29 mouse cellular contexts compared by ENCODE assay signal in the genomic region with DNA sequence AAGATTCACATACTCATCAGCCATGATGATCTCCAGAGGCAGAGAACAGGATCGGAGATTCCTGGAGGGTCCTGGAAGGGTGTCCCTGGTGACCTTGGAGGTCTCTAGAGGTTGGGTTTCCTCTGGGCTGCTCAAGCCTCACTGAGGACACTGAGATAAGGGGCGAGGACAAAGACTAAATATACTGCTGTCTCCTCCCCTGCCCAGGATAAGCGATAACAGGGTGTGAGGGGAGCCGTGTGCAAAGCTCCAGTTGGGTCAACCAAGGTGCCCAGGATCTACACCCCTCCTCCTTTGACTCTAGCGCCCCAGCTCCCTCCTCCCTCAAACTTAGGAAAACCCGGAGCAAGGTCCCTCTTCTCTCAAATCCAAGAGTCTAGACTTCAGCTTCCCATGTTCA. TPM values are rescaled to one million over a fixed set of nuclear protein-coding genes. Genes with fewer than 3 reads are reported as not detected.
A peak's percentile ranks its signal among the peaks of the same experiment; 100 is the strongest.
DNase-seq lines count a peak whose midpoint lies in the region; ATAC-seq lines count a peak whose summit lies in the region.
"Had no signal": no experiment of that assay in that cellular context is flagged by ENCODE, and none has a peak within 500 bp of the region (broad histone marks: within the 10 kb centered on the region; RNA-seq: fewer than 3 reads in every experiment).

No protein-coding gene starts in this region.

- H3K36me3 ChIP-seq in heart, embryonic 14.5 days (ENCODE audit: control insufficient read depth, insufficient read depth, low read length), result peaks cover 33% of the 10 kb centered on the region
- H3K36me3 ChIP-seq: forebrain, embryonic 15.5 days; limb, embryonic 12.5 days; midbrain, embryonic 10.5 days; stomach, embryonic 15.5 days had no signal

- peak; percentile 54 for DNase-seq in ovary, adult 18-20 months (ENCODE audit: low spot score)
- DNase-seq in ovary, postnatal 36 days (ENCODE audit: low spot score), result no peak
- peak; percentile 62 for DNase-seq in heart, adult 8-10 months (ENCODE audit: low spot score)
- peak; percentile 71 for DNase-seq in heart, postnatal 4 days
- no peak for DNase-seq in kidney, postnatal 25 days
- DNase-seq in kidney, postnatal 10 days, result no peak
- no peak for DNase-seq in gastrocnemius, postnatal 10 days
- DNase-seq: adrenal gland, adult 8-10 months; B cell, adult 2 months; cerebellum, adult 18-20 months; cerebellum, postnatal 14 days; embryo, embryonic 11 days; kidney, adult 18-20 months; kidney, postnatal 14 days; layer of hippocampus, postnatal 36 days had no signal

- H3K27ac ChIP-seq in heart, embryonic 14.5 days (replicated peaks in 1 of 2; ENCODE audit: control insufficient read depth in 1 of 2, insufficient read depth in 1 of 2, low read depth in 2 of 2, low read length in 2 of 2), result peak overlapping the region; percentile 97 to 99
- H3K27ac ChIP-seq: forebrain, embryonic 15.5 days; hindbrain, embryonic 14.5 days; layer of hippocampus, adult 2 months; limb, embryonic 12.5 days; liver, embryonic 14.5 days; macrophage; stomach, embryonic 15.5 days had no signal

- peak overlapping the region; percentile 69 to 70 for H3K4me3 ChIP-seq in heart, embryonic 14.5 days (ENCODE audit: control insufficient read depth in 1 of 2, insufficient read depth in 1 of 2, low read depth in 1 of 2, low read length in 2 of 2)
- H3K4me3 ChIP-seq: forebrain, embryonic 15.5 days; layer of hippocampus, adult 2 months; limb, embryonic 12.5 days; midbrain, embryonic 10.5 days; stomach, embryonic 15.5 days had no signal

- ATAC-seq in heart, embryonic 14.5 days (ENCODE audit: insufficient number of reproducible peaks, insufficient read depth, low FRiP score, low read depth), result peak; percentile 76
- ATAC-seq: activated CD4-positive, CD25-positive, alpha-beta regulatory T cell, adult 4 months; forebrain, embryonic 15.5 days; inflammation-experienced regulatory T-cells, adult 6 months had no signal

- WGBS in heart, embryonic 14.5 days, result 17% methylated on average over 6 of the region's 6 CpGs

- H3K4me1 ChIP-seq in heart, embryonic 14.5 days (ENCODE audit: control insufficient read depth in 2 of 2, insufficient read depth in 2 of 2, low read length in 2 of 2), result peaks cover 28 to 35% of the 10 kb centered on the region in 2 experiments

- H3K27me3 ChIP-seq in heart, embryonic 14.5 days (ENCODE audit: control insufficient read depth, insufficient read depth, low read length), result 0 out of 2 replicates have a peak, but pooled peaks cover 3% of the 10 kb centered on the region
- H3K27me3 ChIP-seq: CH12.LX; forebrain, embryonic 15.5 days; stomach, embryonic 15.5 days had no signal

- H3K9me3 ChIP-seq in heart, embryonic 14.5 days (ENCODE audit: control insufficient read depth, low read length), result no peaks in the 10 kb centered on the region
- H3K9me3 ChIP-seq: forebrain, embryonic 15.5 days; limb, embryonic 12.5 days; stomach, embryonic 15.5 days had no signal

- H3K4me2 ChIP-seq in heart, embryonic 14.5 days (ENCODE audit: low read length), result peak overlapping the region; percentile 69
- H3K4me2 ChIP-seq: forebrain, embryonic 15.5 days; hindbrain, embryonic 14.5 days had no signal

- peak overlapping the region; percentile 92 for H3K9ac ChIP-seq in heart, embryonic 14.5 days (ENCODE audit: low read length)
- H3K9ac ChIP-seq: forebrain, embryonic 15.5 days; hindbrain, embryonic 14.5 days; limb, embryonic 12.5 days; liver, embryonic 14.5 days; stomach, embryonic 15.5 days had no signal

RNA-seq across cellular contexts. Expression of a gene that starts 1.7 kb away (rescaled TPM):
- over 10,000 TPM in 3 of 4 experiments, 1,000 to 10,000 TPM in 1; 9,443 to 11,840 (median 11,050) TPM for total RNA-seq in heart, adult 8-10 months (2022)
- polyA plus RNA-seq in heart, embryonic 14.5 days (2014; fragmentation: Nextera tagmentation; extraction: Ambion mirVana), result 2,958 and 3,056 TPM in 2 replicates
- 1,000 to 10,000 TPM; 4,693 to 5,168 TPM for total RNA-seq in heart, postnatal 4 days (2021)
- total RNA-seq in gastrocnemius, postnatal 10 days (2021), result 1 to 10 TPM; 1.4 to 2.3 TPM
- total RNA-seq: left cerebral cortex, postnatal 10 days had no signal

RNA-seq across cellular contexts. Expression of a gene that starts 6.1 kb away (rescaled TPM):
- 10 to 100 TPM; 12.4 to 22.1 (median 19.0) TPM for total RNA-seq in heart, adult 8-10 months (2022)
- polyA plus RNA-seq in heart, embryonic 14.5 days (2014; fragmentation: Nextera tagmentation; extraction: Ambion mirVana), result 479 and 551 TPM in 2 replicates
- total RNA-seq in heart, postnatal 4 days (2021), result 10 to 100 TPM; 48.7 to 59.0 TPM
- total RNA-seq in gastrocnemius, postnatal 10 days (2021), result 100 to 1,000 TPM; 288 to 386 TPM

RNA-seq across cellular contexts. Expression of a gene that starts 10.0 kb away (rescaled TPM):
- total RNA-seq in heart, adult 8-10 months (2022), result 1 to 10 TPM; 2.3 to 3.0 (median 2.6) TPM
- 0.15 and 0.51 TPM in 2 replicates for polyA plus RNA-seq in heart, embryonic 14.5 days (2014; fragmentation: Nextera tagmentation; extraction: Ambion mirVana)
- total RNA-seq in heart, postnatal 4 days (2021), result under 1 TPM; 0.41 to 0.57 TPM
- under 1 TPM; 0.14 to 0.23 TPM for total RNA-seq in gastrocnemius, postnatal 10 days (2021)

RNA-seq across cellular contexts. Expression of a gene that starts 20.8 kb away (rescaled TPM):
- total RNA-seq in heart, adult 8-10 months (2022), result 10 to 100 TPM; 55.6 to 74.8 (median 61.6) TPM
- polyA plus RNA-seq in heart, embryonic 14.5 days (2014; fragmentation: Nextera tagmentation; extraction: Ambion mirVana), result 41.7 and 47.7 TPM in 2 replicates
- total RNA-seq in heart, postnatal 4 days (2021), result 10 to 100 TPM; 89.8 to 92.3 TPM
- 10 to 100 TPM; 37.9 to 52.6 TPM for total RNA-seq in gastrocnemius, postnatal 10 days (2021)

RNA-seq across cellular contexts. Expression of a gene that starts 25.0 kb away (rescaled TPM):
- 1 to 10 TPM in 1 of 4 experiments, under 1 TPM in 3; 0.50 to 1.0 (median 0.83) TPM for total RNA-seq in heart, adult 8-10 months (2022)
- polyA plus RNA-seq in heart, embryonic 14.5 days (2014; fragmentation: Nextera tagmentation; extraction: Ambion mirVana), result 0.55 and 0.78 TPM in 2 replicates
- 1 to 10 TPM; 1.1 to 1.5 TPM for total RNA-seq in heart, postnatal 4 days (2021)
- total RNA-seq in gastrocnemius, postnatal 10 days (2021), result under 1 TPM; 0.16 to 0.25 TPM
- total RNA-seq: granulocyte monocyte progenitor cell, adult 5-6 weeks had no signal
- polyA plus RNA-seq: activated CD4-positive, CD25-positive, alpha-beta regulatory T cell, adult 4 months; macrophage had no signal

Comparison
In these comparisons a context has a peak if more than half of its experiments do, and no peak if none do; other contexts are left out.
1. DNase-seq: peak in ovary, adult 18-20 months (single experiment), heart, adult 8-10 months (single experiment) and heart, postnatal 4 days (single experiment); none in ovary, postnatal 36 days (single experiment), kidney, postnatal 25 days (0 of 2), kidney, postnatal 10 days (single experiment) and gastrocnemius, postnatal 10 days (single experiment).
2. RNA of a gene that starts 1.7 kb away (total RNA-seq): 9,443 to 11,840 TPM in heart, adult 8-10 months and 4,693 to 5,168 TPM in heart, postnatal 4 days; 1.4 to 2.3 TPM in gastrocnemius, postnatal 10 days; every median in the first group is over 1,000 times any median in the second.
3. RNA of a gene that starts 6.1 kb away (total RNA-seq): 288 to 386 TPM in gastrocnemius, postnatal 10 days; 48.7 to 59.0 TPM in heart, postnatal 4 days and 12.4 to 22.1 TPM in heart, adult 8-10 months; every median in the first group is over 4 times any median in the second.